Mouse (Mus musculus): ENCODE measurements around the gene Olfr314.

- TF ChIP-seq CTCF (conservative IDR thresholded peaks at IDR 0.05; ENCODE audit: insufficient read depth, insufficient read length, low read depth, low read length) (no peak), POLR2A (IDR thresholded peaks at IDR 0.05; ENCODE audit: low read depth, low read length) (no peak)
Measured at GRCm38 (mm10) chr11:58790053-58790452, 7.3 kb downstream of the Olfr314 start.
